Mouse (Mus musculus): ENCODE measurements around the gene Gtf2ird1.

Gene Gtf2ird1

DNA sequence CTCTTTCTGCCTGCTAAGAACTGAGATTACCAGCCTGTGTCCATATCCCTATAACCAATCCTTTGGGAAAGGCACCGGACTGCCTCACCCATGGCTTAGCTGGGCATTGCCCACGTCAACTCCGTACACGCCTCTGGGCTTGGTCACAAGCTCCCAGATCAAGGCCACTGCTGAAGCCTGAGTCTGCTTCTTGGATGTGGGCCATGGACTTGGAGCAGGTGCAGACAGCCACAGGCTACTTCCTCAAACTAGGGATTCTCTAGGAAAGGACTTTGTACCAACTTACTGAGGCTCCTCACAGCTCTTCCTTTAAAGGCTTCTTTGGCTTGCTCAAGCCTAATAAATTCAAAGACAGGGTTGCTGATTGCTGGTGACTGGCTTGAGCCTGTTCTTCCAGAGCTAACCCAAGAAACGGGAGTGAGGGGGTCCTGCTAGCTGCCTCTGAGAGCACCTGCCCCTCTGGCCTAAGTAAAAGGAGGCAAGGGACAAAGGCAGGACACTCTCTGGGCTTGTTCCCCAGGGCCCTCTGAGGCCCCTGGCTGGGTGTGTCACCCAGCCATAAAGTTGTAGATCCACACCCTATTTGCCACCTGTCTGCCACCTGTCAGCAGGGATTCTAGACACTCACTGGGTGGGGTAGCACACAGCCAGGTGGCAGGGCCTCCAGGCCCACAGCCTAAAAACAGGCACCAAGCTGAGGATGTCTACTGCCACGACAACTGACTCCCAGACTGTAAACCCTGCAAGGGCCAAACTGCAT, 38.0 kb downstream of the Gtf2ird1 start:
- in situ Hi-C loops (cut with MboI, MseI) = no loop called here

DNA sequence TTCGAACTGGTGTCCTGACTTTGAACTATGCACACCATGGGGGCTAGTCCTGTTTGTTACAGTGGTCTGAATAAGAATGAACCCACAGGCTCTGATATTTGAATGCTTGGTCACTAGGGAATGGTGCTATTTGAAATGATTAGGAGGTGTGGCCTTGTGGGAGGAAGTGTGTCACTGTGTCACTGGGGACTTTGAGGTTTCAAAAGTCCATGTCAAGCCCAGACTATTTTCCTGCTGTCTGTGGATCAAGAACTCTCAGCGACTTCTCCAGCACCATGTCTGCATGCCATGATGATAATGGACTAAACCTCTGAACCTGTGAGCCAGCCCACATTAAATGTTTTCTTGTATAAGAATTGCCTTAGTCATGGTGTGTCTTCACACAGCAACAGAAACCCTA, 44.2 kb downstream of the Gtf2ird1 start:
- in situ Hi-C loops (cut with MboI, MseI) = no loop called here

DNA sequence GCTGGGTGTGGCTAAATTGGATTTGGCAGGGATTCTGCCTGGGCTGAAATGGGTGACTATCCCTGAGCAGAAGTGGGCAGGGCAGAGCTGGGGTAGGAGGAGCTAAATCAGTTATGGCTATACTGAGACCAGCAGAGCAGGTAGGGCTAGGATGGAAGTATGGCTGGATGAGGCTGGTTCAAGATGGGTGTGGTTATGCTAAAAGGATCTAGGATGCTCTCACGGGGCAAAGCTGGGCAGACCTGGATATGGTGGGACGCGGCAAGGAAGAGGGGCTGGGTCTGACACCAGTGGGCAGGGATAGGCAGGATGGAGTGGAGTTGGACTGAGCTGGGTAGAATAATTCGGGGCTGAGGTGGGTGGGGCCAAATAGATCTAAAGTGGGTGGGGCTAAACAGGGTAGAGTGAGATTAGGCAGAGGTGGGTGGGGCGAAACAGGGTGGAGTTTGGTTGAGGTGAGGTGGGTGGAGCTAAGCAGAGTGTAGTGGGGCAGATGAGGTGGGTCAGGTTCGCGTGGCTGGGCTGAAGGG, 46.1 kb downstream of the Gtf2ird1 start:
- in situ Hi-C loops (cut with MboI, MseI) = no loop called here

DNA sequence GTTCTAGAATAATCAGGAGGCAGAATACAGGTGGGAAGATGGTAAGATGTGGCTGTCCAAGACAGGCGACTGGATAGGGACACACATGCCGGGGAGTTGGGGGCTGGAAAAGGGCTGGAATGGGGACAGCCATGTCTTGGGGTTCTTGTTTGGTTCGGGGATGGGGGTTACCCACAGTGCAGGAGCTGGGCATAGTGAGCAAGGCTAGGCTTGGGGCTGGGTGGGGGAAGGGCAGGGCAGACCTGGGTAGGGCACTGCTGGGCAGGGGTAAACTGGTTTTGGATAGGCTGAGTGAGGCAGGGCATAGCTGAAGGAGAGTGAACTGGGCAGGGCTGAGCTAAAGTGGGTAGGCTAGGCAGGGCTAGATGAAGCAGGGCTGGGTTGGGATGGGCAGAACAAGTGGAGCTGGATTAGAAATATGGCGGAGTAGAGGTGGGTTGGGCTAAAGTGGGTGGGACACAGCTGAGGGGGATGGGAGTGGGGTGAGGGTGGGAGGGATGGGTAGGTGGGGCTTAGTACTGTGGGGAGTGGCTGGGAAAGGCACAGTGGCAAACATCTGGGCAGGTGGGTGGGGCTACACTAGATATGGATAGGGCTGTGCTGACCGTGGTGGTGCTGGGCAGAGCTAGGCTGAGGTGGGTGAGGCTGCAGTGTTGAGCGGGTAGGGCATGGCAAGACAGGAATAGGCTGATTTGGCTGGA, 46.8 kb downstream of the Gtf2ird1 start:
- in situ Hi-C loops (cut with MboI, MseI) = no loop called here

DNA sequence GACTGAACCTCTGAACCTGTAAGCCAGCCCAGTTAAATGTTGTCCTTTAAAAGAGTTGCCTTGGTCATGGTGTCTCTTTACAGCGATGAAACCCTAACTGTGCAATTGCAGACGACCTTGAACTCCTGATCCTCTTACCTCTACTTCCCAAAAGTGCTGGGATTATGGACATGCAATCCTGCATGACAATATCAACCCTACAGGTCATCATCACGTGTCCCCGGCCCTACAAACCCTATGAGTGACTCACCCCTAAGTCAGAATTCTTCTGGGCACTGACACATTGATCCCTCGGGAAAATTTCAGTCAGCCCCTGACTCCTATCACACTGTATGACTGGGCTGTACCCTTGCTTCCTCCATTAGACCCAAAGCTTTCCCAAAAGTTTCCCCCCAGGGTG, 48.4 kb downstream of the Gtf2ird1 start:
- in situ Hi-C loops (cut with MboI, MseI) = no loop called here

DNA sequence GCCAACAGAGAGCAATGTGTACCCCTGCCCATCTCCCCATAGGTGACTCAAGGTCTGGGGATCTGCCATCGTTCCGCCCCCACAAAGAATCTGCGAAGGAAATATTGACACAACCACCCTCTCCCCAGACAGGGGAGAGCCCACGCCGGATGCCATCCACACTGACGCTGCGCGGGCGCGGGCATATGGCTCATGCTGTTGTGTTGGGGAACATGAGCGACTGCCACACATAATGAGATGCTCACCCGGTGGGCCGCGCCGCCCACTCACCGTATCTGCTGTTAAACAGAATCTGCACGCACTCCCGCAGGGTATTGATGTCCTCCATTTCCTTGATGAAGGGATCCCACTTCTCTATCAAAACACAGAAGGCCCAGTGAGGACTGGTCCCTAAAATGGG, 54.7 kb downstream of the Gtf2ird1 start:
- in situ Hi-C loops (cut with MboI, MseI) = no loop called here

DNA sequence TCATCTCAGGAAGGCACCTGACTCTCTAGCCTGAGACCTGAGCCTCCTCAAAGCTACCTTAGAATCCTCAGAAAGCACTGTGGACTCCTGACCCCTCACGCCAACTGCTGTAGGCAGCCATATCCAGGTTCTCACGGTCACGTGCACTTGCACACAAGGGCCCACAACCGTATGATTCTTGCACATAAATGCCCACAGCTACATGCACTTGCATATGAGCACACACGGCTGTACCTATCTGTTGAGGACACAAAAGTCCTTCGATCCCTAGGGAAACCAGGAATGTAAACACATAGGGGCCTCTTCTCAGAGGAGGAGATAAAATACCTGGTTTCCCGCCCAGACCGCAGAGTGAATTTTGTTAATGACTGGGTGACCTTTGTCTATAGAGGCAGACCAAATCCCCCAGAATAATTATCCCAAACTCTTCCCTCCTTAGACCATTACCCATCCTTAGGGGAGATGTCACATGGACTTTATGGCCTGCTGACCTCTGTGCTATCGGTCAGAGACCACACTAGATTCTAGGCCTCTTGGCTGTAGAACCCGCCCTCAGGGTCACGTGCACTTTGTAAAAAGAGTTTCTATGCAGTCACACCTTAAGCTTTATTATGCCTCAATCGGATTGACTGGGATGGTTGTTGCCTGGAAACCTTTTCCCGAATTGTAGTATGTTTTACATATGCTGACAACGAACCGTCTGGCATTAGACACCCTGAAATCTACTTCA, 58.9 kb downstream of the Gtf2ird1 start:
- in situ Hi-C loops (cut with MboI, MseI) = no loop called here

DNA sequence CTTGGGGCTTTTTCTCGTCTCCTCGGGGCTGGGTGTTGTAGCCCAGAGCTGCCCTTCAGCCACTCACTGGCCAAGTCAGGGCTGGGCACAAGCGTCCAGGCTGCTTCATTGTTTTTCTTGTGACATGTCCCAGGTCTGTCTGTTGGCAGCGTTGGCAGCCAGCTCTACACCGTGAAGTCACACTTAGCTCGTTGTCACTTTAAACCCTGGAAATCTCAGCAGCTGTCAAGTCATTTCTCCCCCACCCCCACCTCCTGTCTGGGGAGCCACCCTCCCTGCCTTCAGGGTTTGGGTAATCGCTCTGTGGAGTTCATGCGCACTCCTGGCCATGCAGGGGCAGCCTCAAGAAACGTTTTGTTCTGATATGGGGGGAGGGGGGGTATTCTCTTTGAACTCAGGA, 60.0 kb downstream of the Gtf2ird1 start:
- in situ Hi-C loops (cut with MboI, MseI) = no loop called here

DNA sequence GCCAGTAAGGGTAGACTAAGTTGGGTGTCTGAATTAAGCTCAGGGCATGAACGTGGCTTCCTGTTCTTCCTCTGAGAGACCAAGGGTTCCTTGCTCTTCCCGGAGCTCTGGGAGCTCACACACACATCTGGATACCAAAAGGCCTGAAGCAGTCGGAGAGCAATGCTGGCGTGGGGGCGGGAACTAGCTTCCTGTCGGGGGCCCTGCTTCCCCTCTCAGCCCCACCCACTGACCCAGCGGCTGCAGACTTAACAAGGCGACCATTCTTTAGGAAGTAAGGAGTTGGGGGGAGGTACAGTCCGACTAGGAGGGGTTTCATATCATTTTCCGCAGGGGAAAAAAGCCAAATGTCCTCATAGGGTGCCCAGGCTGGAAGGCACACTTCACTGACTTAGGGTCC, 61.9 kb downstream of the Gtf2ird1 start:
- in situ Hi-C loops (cut with MboI, MseI) = no loop called here

DNA sequence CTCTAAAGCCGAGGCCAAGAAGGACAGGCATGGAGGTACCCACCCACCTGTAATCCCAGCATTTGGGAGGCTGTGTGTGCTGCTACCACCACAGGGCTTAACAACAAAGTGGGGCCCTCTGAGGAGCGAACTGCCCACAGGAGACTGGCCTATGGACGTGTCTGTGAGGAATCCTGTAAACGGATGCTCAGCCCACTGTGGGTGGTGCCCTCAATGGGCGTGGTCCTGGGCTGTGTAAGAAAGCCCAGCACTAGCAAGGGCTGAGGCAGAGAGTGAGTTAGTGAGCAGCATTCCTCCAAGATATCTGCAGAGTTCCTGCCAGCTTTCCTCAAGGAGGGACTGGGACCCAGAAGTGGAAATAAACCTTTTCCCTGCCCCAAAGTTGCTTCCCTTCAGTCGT, 62.9 kb downstream of the Gtf2ird1 start:
- in situ Hi-C loops (cut with MboI, MseI) = no loop called here

DNA sequence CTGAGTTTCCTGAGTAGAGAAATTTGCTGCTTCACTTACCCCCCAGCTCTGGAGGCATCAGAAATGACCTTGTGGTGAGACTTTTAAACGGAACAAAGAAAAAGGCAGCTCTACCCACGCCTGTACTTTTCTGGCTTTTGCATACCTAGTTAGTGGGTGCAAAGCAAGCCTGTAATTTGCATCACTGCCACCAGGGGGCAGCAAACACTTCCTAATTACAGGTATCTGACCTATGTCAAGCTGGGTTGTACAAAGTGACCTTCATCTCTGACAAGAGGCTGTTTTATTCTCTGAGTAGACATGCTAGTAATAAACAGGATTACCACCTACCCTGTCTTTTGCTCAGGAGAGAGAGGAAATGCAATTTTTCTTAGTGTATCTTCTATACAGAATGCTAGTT, 71.4 kb downstream of the Gtf2ird1 start:
- in situ Hi-C loops (cut with MboI, MseI) = no loop called here

DNA sequence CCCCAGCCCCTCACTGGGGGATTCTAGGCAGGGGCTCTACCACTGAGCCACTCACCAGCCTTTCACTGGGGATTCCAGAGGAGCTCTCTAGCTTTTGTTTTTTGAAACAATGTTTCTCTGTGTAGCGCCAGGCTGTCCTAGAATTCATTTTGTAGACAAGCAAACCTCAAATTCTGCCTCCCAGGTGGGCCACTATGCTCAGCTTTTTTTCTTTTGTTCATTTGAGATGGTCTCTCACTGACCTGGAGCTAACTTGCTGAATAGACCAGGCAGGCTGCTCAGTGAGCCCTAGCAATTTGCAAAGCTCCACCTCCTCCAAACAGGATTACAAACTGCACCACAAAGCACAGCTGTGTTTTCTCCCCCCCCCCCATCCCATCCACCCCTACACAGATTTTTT, 81.3 kb downstream of the Gtf2ird1 start:
- in situ Hi-C loops (cut with MboI, MseI) = no loop called here

DNA sequence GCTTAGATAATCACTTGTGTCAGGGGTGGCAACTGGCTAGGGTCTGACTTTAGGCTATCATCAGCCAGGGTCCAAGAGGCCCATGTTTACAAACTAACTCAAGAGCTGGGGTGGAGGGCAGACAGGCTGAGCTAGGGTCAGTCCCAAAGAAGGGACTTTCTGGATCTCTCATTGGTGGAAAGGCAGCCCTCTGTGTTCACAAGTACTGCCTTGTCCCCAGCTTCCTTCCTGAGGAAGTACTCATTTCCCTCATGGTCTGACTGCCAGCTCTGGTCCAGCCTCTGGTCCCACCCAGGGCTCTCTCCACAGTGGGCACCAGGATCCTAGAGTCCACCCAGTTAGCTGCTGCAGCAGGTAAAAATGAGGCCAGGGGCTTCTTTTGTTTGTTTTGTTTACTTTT, 82.0 kb downstream of the Gtf2ird1 start:
- in situ Hi-C loops (cut with MboI, MseI) = loop anchor here (5.0 kb wide), 1 partner anchor 108 kb away; no protein-coding TSS in a partner anchor

DNA sequence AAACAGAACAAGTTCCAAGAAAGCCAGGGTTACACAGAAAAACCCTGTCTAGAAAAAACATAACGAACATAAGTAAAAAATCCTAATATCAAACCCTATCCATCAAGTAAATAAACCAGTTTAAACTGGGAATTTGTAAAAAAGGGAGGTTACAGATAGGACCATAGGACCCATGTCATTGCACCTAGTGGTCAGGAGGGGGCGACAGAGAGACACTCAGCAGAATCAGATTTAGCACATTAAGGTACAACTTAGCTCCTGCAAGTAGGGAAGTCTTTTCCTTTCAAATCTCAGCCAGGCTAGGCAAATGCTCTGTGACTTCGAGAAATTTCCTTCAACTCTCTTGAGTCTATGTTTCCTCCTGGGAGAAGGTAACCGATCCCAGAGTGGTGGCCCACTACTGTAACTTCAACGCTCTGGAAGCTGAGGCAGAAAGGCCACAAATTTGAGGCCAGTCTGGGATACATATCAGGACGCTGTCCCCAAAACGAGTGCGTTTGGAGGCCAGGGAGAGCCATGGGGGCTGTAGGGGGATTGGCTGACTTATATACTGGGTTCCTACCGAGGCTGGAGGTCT, 82.5 kb downstream of the Gtf2ird1 start:
- in situ Hi-C loops (cut with MboI, MseI) = loop anchor here (5.0 kb wide), 1 partner anchor 108 kb away; no protein-coding TSS in a partner anchor

DNA sequence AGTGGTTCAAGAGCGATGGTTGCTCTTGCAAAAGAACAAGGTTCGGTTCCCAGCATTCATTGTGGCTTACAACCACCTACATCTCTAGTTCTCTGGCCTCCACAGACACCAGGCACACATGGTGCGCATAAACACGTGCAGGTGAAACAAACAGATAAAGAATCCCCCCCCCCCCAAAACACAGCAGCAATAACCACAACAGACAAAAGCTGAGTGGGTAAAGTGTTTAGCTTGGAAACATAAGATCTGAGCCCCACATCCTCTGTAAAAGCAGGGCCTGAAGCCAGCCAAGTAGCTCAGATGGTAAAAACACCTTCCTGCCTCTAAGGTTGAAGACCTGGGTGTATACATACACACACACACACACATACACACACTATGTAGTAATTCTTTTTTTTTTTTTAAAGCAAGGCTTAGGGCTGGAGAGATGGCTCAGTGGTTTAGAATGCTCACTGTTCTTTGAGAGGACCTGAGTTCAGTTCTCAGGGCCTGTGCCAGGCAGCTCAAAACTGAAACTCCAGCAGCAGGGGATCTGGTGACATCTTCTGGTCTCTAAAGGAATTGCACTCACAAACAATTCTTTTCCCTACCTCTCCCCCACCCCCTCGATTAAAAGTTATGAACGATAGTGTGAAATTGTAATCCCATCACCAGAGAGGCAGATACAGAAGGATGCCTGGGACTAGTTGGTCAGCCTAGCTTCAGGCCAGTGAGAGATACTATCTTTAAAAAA, 83.4 kb downstream of the Gtf2ird1 start:
- in situ Hi-C loops (cut with MboI, MseI) = loop anchor here (5.0 kb wide), 1 partner anchor 109 kb away; no protein-coding TSS in a partner anchor

DNA sequence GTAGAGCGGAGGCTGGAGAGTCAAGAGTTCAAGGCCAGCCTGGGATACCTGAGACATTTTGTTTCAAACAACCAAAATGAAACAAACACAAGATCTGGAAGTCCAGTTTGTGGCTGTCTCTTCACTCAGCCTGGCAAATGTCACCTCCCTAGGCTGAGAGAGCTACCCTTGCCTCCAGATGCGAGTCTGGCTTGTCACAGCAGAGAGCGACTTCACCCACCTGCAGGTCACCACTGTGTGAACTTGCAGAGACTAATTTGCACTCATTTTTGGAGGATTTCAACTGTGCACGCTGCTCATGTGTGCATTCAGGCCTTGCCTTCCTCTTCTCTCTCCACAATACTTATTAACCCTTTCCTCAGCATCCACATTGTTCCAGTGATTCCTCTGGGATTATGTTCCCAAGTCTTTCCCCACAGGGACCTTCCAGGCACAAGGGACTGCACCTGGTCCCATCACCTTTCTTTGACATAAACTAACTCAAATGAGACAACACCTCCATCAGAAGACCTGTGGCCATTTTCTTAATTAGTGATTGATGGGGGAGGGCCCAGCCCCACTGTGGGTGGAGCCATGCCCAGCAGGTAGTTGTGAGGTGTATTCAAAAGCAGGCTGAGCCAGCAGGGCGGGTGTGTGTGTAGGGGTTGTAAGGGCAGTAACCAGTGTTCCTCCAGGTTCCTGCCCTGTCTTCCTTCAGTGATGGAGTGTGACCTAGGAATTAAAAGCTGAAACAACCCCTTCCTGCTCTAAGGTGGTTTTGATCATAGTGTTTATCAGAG, 84.8 kb downstream of the Gtf2ird1 start:
- in situ Hi-C loops (cut with MboI, MseI) = loop anchor here (5.0 kb wide), 1 partner anchor 111 kb away; no protein-coding TSS in a partner anchor

DNA sequence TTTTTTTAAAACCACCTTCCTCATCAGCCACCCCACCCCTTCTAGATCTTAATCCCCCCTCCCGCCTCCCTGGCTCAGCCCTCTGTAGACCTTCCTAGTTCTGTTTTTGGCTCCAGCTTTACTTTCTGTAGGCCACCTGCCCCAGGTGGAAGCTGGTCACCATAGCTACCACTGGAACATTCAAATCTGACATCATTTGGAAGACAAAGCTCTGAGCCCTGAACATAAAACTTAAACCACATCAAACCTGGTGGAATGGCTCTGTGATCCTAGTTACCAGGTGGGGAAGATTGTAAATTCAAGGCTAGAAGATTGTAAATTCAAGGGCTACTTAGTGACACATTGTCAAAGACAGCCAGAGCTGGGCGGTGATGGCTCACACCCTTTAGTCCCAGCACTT, 85.7 kb downstream of the Gtf2ird1 start:
- in situ Hi-C loops (cut with MboI, MseI) = loop anchor here (5.0 kb wide), 1 partner anchor 111 kb away; no protein-coding TSS in a partner anchor

DNA sequence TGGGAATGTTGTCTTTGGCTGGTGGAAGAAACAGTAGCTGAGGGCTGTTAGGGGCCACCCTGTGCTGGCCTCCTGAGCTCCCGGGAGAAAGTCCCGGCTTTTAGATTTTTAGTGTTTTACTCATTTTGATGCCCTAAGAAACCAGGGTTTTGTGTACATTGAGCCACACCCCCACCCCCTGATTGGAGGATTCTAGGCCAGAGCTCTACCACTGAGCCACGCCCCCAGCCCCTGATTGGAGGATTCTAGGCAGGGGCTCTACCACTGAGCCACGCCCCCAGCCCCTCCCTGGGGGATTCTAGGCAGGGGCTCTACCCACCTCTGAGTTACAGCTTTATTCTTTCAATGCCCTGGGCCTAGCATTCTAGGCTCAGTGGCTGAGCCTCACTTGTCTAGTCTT, 97.4 kb downstream of the Gtf2ird1 start:
- in situ Hi-C loops (cut with MboI, MseI) = loop anchor here (5.0 kb wide), 1 partner anchor 167 kb away; no protein-coding TSS in a partner anchor

DNA sequence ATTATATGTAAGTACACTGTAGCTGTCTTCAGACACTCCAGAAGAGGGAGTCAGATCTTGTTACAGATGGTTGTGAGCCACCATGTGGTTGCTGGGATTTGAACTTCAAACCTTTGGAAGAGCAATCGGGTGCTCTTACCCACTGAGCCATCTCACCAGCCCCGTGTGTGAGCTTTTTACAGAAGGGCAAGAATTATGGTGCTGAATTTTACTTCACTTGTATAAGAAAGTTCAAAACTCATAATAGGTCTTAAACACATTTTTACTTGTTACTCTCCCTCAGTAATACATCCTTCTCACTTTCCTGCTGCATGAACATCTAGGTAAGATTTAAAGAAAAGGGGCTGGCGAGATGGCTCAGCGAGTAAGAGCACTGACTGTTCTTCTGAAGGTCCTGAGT, 101.1 kb downstream of the Gtf2ird1 start:
- in situ Hi-C loops (cut with MboI, MseI) = loop anchor here (5.0 kb wide), 1 partner anchor 163 kb away; no protein-coding TSS in a partner anchor

DNA sequence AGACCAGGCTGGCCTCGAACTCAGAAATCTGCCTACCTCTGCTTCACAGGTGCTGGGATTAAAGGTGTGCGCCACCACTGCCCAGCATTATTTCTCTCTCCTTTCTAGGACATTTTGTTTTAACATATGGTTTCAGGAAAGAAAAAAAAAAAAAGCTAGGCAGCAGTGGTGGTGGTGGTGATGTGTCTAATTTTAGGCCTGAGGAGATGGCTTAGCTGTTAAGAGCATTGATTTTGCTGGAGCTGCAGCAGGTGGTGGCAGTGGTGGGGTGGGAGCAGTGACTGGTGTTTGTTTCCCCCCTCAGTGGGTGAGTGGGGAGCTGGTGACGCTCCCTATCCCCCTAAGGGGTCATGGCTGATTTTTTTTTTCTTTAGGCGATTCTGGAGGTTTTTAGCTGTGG, 103.4 kb downstream of the Gtf2ird1 start:
- in situ Hi-C loops (cut with MboI, MseI) = no loop called here

Measured in regulatory T cell (primary cell).